Mouse (Mus musculus): ENCODE measurements around the gene Gstt3.

Gene Gstt3

GRCm38 (mm10) chr10:75780769-75781578 is at the start of gene Gstt3, which contains the start of gene Gm20441:
Gene Gstt3, minus strand, starts transcription at chr10:75781414.
Gene Gm20441, minus strand, starts transcription at chr10:75780954.
- DNase-seq (ENCODE audit: low read depth): no peak

GRCm38 (mm10) chr10:75830275-75830670 is 49.1 kb upstream of the Gstt3 start:
- DNase-seq (ENCODE audit: low read depth): no peak

- no peak for DNase-seq (ENCODE audit: low read depth)
Measured at GRCm38 (mm10) chr10:75829529-75830274, 48.5 kb upstream of the Gstt3 start.

GRCm38 (mm10) chr10:75828500-75828931 is 47.3 kb upstream of the Gstt3 start:
- DNase-seq (ENCODE audit: low read depth): no peak

GRCm38 (mm10) chr10:75827668-75828360 is 46.6 kb upstream of the Gstt3 start:
- DNase-seq (ENCODE audit: low read depth): no peak

GRCm38 (mm10) chr10:75824530-75824929 is 43.3 kb upstream of the Gstt3 start:
- no peak for DNase-seq (ENCODE audit: low read depth)

GRCm38 (mm10) chr10:75823782-75824181 is 42.6 kb upstream of the Gstt3 start:
- no peak for DNase-seq (ENCODE audit: low read depth)

- DNase-seq (ENCODE audit: low read depth): no peak
Measured at GRCm38 (mm10) chr10:75822443-75822842, 41.2 kb upstream of the Gstt3 start, which contains the start of gene Gstt4. Gene Gstt4, minus strand, starts transcription at chr10:75822543.

- DNase-seq (ENCODE audit: low read depth): no peak
Measured at GRCm38 (mm10) chr10:75819882-75820281, 38.7 kb upstream of the Gstt3 start.

- DNase-seq (ENCODE audit: low read depth): no peak
Measured at GRCm38 (mm10) chr10:75818641-75819040, 37.4 kb upstream of the Gstt3 start.

GRCm38 (mm10) chr10:75804217-75804616 is 23.0 kb upstream of the Gstt3 start:
- DNase-seq (ENCODE audit: low read depth): no peak

- peak; percentile 51 for DNase-seq (ENCODE audit: low read depth)
Measured at GRCm38 (mm10) chr10:75798176-75798696, 17.0 kb upstream of the Gstt3 start, which contains the start of gene Gstt1. Gene Gstt1, minus strand, starts transcription at chr10:75798584.

- no peak for DNase-seq (ENCODE audit: low read depth)
Measured at GRCm38 (mm10) chr10:75797619-75798175, 16.5 kb upstream of the Gstt3 start.

- DNase-seq (ENCODE audit: low read depth): no peak
Measured at GRCm38 (mm10) chr10:75796731-75797516, 15.7 kb upstream of the Gstt3 start.

GRCm38 (mm10) chr10:75794880-75795279 is 13.7 kb upstream of the Gstt3 start:
- DNase-seq (ENCODE audit: low read depth): no peak

GRCm38 (mm10) chr10:75790773-75791172 is 9.6 kb upstream of the Gstt3 start:
- no peak for DNase-seq (ENCODE audit: low read depth)

- no peak for DNase-seq (ENCODE audit: low read depth)
Measured at GRCm38 (mm10) chr10:75789841-75790240, 8.6 kb upstream of the Gstt3 start.

GRCm38 (mm10) chr10:75789081-75789735 is 8.0 kb upstream of the Gstt3 start:
- no peak for DNase-seq (ENCODE audit: low read depth)

GRCm38 (mm10) chr10:75788277-75788676 is 7.1 kb upstream of the Gstt3 start:
- DNase-seq (ENCODE audit: low read depth): no peak

- DNase-seq (ENCODE audit: low read depth): no peak
Measured at GRCm38 (mm10) chr10:75785442-75785841, 4.2 kb upstream of the Gstt3 start.
